Mouse (Mus musculus): ENCODE data around the gene Cab39l.

DNA sequence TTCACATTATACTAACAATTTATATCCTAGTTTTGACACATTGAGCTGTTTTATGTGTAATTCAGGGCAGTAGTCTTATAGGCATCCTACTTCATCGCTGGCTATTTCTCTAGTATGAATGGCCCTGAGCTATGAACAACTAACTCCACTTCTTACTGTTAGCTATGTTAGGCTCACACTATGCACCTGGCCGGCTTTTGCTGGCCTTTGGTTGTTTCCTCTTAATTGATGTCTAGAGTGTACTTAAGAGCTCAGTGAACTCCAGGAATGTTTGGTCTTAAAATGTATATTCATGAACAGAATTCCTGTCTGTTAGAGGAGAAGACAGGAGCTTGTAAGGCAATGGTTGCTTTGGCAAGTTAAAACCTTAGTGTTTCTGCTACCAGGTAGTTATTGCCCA lies 99.5 kb downstream of the Cab39l start:
- TF ChIP-seq CTCF (IDR thresholded peaks at IDR 0.05; ENCODE audit: insufficient read depth, low read depth, low read length) (no peak), POLR2A (IDR thresholded peaks at IDR 0.05; ENCODE audit: insufficient read depth, low read depth, low read length) (no peak)

All from olfactory bulb, adult 2 months (tissue).